Mouse (Mus musculus) neural tube, embryonic 11.5 days (tissue): ENCODE data around the gene Sh2d1b1. TPM values are rescaled to one million over a fixed set of nuclear protein-coding genes. Genes with fewer than 3 reads are reported as not detected.
A peak's percentile ranks its signal among the peaks of the same experiment; 100 is the strongest.

ENCODE experiments used
- ATAC-seq: fragments of 200-750 bp; cut with Nextera tagmentation; 2 replicates; pipeline ENCODE4 v1.8.0; 2017; ENCODE audit warnings: moderate number of reproducible peaks, mild to moderate bottlenecking, moderate TSS enrichment, moderate library complexity; ENCODE audit not compliant: insufficient read depth, low FRiP score, low TSS enrichment
- DNase-seq: peaks from one replicate; pipeline ENCODE4 v3.0.0-alpha.2; 2015; ENCODE audit warnings: low spot score
- H3K27ac ChIP-seq: fragments of 300-500 bp; sonication (generic); 2 replicates; pipeline ENCODE4 v1.5.1; 2014; ENCODE audit warnings: low read depth, mild to moderate bottlenecking, low read length
- H3K27me3 ChIP-seq: fragments of 300-500 bp; sonication (generic); 2 replicates; pipeline ENCODE4 v1.6.1; 2014; ENCODE audit warnings: mild to moderate bottlenecking, low read length, mixed read lengths; ENCODE audit not compliant: control insufficient read depth, insufficient read depth
- H3K36me3 ChIP-seq: fragments of 300-500 bp; sonication (generic); 2 replicates; pipeline ENCODE4 v1.6.1; 2014; ENCODE audit warnings: mild to moderate bottlenecking, low read length, moderate library complexity, mixed read lengths; ENCODE audit not compliant: control insufficient read depth, insufficient read depth
- H3K4me1 ChIP-seq: fragments of 300-500 bp; sonication (generic); 2 replicates; pipeline ENCODE4 v1.6.1; 2014; ENCODE audit warnings: low read length, mixed read lengths; ENCODE audit not compliant: control insufficient read depth, insufficient read depth
- H3K4me2 ChIP-seq: fragments of 300-500 bp; sonication (generic); 2 replicates; pipeline ENCODE4 v1.6.1; 2014; ENCODE audit warnings: low read depth, mild to moderate bottlenecking, moderate library complexity
- H3K4me3 ChIP-seq: fragments of 300-500 bp; sonication (generic); 2 replicates; pipeline ENCODE4 v1.5.1; 2014; ENCODE audit warnings: low read depth, low read length
- H3K9ac ChIP-seq: fragments of 300-500 bp; sonication (generic); 2 replicates; pipeline ENCODE4 v1.6.1; 2014; ENCODE audit warnings: mild to moderate bottlenecking, low read length
- H3K9me3 ChIP-seq: fragments of 300-500 bp; sonication (generic); 2 replicates; pipeline ENCODE4 v1.6.1; 2016; ENCODE audit warnings: low read length; ENCODE audit not compliant: control insufficient read depth
- WGBS: fragments of 180-500 bp; shearing (Covaris S2); extraction: QIAGEN DNeasy Blood & Tissue Kit; methylation state at CpG from one replicate; pipeline ENCODE4 v1.1.7; 2014; 5-methylcytosine and 5-hydroxymethylcytosine counted together
- polyA plus RNA-seq: library from polyadenylated mRNA; unstranded; fragments of >200 nt; fragmentation: Nextera tagmentation; extraction: Ambion mirVana; gene quantifications from 2 replicates; pipeline ENCODE4 v1.2.1, GENCODE M21; 2014

Gene Sh2d1b1
- polyA plus RNA-seq, 1 experiment from 2014 or later = 0.12 TPM

DNA sequence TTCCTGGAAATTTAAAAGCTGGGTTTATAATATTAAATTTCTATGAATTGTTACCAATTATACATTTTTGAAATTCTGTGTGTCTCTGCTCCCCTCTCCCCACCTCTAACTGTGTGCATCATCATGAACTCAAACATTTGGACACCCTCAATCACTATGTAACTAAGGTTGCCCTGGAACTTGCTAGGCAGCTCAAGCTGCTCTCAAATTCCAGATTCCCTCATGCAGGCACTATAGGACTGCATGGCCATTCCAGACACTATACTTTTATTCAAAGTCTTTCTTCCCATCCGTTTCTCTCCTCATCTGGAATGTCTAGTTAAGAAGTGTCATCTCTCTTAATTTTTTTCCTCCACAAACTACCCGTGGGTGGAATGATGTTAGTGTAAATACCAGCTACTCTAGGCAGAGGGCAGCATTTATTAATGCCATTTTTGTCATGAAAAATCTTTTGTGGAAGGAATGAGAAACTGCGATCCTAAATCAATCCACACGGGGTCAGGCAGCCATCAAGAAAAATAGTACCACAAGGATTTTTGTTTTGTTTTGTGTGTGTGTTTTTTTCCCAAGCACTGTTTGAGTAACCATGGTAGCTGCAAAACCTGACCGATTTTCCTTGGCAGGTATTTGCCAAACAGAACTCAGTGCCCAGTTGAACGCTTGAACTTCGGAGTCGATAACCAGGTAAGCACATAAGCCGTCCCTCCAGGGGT is 15.3 kb downstream of the Sh2d1b1 start:
- Histone ChIP-seq H3K36me3 (no peaks in the 10 kb centered on the region), H3K4me2 (no peak overlapping the region), H3K4me1 (no peaks in the 10 kb centered on the region), H3K9me3 (no peaks in the 10 kb centered on the region), H3K27ac (no peak overlapping the region), H3K4me3 (no peak overlapping the region), H3K27me3 (no peaks in the 10 kb centered on the region), H3K9ac (no peak overlapping the region)
- DNase-seq (peak; percentile 58), ATAC-seq (no peak; the same call in 1 of the 2 replicates)
- 47% methylated on average over 9 of the region's 9 CpGs for WGBS

DNA sequence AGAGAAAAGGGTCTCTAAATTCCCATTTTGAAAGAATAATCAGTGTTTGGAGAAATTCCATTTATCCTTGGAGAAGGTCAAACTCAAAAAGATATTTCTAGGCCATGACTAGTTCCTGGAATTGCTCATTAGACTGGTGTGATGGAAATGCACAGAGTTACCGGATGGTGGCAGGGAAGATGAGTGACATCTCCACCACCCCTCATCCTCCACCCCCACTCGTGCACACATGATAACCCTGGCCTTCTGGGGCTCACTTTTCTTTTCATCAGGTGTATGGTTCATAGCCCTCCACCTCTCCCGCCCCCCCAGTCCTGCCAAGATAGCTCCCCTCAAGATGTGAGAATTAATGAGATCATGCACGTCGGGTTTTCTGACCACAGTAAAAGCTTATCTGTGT is 16.1 kb downstream of the Sh2d1b1 start:
- H3K9ac ChIP-seq = no peak overlapping the region
- DNase-seq (no peak), ATAC-seq (no peak)
- no peaks in the 10 kb centered on the region for H3K27me3 ChIP-seq
- no peaks in the 10 kb centered on the region for H3K36me3 ChIP-seq
- no peak overlapping the region for H3K27ac ChIP-seq
- 86% methylated on average over 5 of the region's 5 CpGs for WGBS
- no peak overlapping the region for H3K4me2 ChIP-seq
- no peaks in the 10 kb centered on the region for H3K9me3 ChIP-seq
- no peak overlapping the region for H3K4me3 ChIP-seq
- no peaks in the 10 kb centered on the region for H3K4me1 ChIP-seq

DNA sequence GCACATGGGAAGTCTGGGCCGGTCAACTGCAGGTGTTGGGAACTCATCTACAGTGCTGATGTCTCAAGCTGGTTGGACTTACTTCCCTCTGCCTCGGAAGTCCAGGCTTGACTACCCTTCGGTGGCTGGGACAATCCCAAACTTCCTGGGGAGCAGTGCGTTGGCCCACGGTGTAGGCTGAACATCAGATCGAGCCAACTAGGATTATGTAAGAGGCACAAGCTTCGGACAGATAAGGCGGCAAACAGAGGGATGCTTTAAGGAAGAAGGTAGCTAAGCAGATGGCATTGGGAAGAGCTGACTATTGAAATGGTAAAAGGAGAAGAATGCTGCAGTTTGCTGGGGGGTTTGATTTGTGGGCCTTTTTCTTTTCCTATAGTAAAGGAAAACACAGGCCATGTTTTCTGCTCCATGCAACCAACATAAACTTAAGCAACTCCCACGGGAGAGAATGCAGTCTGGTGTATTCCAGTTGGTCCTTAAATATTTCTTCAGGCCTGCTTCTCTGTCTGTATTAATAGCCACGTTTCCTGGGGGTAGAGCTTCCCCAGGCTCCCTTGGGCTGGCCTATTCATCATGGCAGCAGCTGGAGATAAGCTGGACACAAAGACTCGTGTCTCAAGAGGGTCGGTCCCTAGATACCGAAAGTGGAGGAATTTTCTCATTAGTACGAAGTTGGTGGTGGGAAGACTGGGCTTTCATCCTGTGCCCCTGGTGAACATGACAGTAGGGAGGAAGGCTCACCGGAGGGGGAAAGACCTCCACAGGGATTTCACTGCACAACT is 17.9 kb downstream of the Sh2d1b1 start:
- DNase-seq (no peak), ATAC-seq (no peak)
- H3K9ac ChIP-seq = no peak overlapping the region
- no peak overlapping the region for H3K4me3 ChIP-seq
- no peaks in the 10 kb centered on the region for H3K4me1 ChIP-seq
- H3K27me3 ChIP-seq = no peaks in the 10 kb centered on the region
- H3K27ac ChIP-seq = no peak overlapping the region
- 77% methylated on average over 15 of the region's 15 CpGs for WGBS
- H3K9me3 ChIP-seq = no peaks in the 10 kb centered on the region
- no peak overlapping the region for H3K4me2 ChIP-seq
- H3K36me3 ChIP-seq = no peaks in the 10 kb centered on the region

DNA sequence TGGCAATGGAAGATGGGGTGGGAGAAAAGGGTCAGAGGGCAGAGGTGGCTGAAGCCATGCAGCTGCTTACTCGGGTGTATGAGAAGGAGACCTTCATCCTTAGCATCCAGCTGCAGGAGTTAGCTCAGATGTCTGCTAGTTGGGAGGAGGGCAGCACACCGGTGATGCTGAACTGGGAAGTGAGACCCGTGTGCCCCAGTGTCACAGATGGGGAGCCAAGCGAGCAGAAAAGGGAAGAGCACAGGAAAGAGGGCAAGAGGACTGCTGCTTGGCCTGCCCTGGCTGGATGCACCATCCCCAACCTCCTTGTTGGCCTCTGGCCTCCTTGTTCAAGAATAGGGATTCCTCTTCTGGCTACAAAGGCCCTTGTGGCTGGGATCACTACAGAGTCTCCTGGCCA is 22.4 kb downstream of the Sh2d1b1 start:
- Histone ChIP-seq H3K9me3 (no peaks in the 10 kb centered on the region), H3K36me3 (no peaks in the 10 kb centered on the region; the same call in 1 of the 2 replicates), H3K4me2 (no peak overlapping the region), H3K27me3 (no peaks in the 10 kb centered on the region), H3K9ac (no peak overlapping the region), H3K4me3 (no peak overlapping the region), H3K27ac (no peak overlapping the region), H3K4me1 (no peaks in the 10 kb centered on the region)
- no peak for DNase-seq
- no peak for ATAC-seq
- WGBS = 89% methylated on average over 4 of the region's 4 CpGs

DNA sequence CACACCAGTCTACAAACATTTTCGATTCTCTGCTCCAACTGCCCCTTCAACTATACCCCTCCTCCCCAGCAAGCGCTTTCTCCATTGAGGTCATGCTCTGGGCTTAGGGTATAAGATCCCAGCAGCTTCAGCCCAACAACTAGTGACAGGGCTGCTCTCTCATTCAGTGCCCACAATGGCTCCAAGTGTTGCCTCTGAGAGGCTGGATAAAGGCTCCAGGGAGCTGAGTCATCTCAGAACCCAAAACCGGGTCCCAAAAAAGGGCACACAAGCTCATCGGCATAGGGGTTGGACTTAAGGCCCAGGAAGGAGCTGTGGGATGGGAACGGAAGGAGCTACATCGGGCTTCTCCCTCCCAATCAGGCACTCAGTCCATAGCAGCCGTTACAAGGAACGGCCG is 24.6 kb downstream of the Sh2d1b1 start:
- no peak for DNase-seq
- H3K27me3 ChIP-seq = no peaks in the 10 kb centered on the region
- no peaks in the 10 kb centered on the region for H3K4me1 ChIP-seq
- H3K4me3 ChIP-seq = no peak overlapping the region
- WGBS = 96% methylated on average over 9 of the region's 9 CpGs
- H3K9me3 ChIP-seq = no peaks in the 10 kb centered on the region
- no peaks in the 10 kb centered on the region; the same call in 1 of the 2 replicates for H3K36me3 ChIP-seq
- no peak overlapping the region for H3K9ac ChIP-seq
- H3K4me2 ChIP-seq = no peak overlapping the region
- no peak for ATAC-seq
- H3K27ac ChIP-seq = no peak overlapping the region

DNA sequence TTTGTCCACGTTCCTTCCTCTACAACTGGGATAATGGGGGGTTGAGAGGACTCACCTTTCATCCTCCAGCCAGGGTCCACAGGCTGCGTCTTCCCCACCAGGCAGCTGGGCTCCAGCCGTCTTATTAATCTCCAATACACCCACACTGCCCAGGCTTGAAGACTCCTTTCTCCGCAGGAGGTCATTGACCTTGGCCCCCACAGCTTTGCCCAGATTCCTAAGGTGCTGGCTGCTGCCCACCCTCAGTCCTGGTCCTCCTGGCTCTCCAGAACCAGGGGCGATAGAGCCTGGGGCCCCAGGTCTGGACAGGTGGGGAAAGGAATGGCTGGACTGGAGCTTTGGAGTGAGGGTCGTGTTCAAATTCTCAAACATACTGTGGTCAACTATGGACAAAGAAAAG is 25.3 kb downstream of the Sh2d1b1 start:
- no peak overlapping the region for H3K4me2 ChIP-seq
- WGBS = 76% methylated on average over 6 of the region's 6 CpGs
- H3K4me1 ChIP-seq = no peaks in the 10 kb centered on the region
- H3K27me3 ChIP-seq = no peaks in the 10 kb centered on the region
- no peak overlapping the region for H3K27ac ChIP-seq
- H3K9me3 ChIP-seq = no peaks in the 10 kb centered on the region
- no peak for ATAC-seq
- no peak overlapping the region for H3K9ac ChIP-seq
- H3K36me3 ChIP-seq = no peaks in the 10 kb centered on the region; the same call in 1 of the 2 replicates
- no peak for DNase-seq
- H3K4me3 ChIP-seq = no peak overlapping the region

DNA sequence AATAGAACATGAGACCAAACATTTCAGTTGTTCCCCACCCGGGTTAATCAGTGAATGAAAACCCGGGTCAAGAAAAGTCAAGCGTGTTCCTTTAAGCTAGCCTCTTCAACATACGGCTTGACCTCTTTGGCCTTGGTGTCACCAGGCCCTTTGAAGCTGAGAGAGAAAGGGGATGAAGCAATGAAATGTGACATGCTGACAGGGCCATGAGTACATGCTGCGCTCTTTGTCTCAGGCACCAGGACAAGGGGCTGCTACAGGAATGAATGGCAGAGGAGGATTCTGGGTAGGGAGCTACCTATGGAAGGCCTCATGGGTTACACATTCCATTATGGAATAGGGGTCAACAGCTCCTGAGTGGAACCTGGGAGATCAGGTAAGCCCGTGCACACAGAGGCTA is 26.0 kb downstream of the Sh2d1b1 start:
- Histone ChIP-seq H3K9ac (no peak overlapping the region), H3K27me3 (no peaks in the 10 kb centered on the region), H3K4me2 (no peak overlapping the region), H3K27ac (no peak overlapping the region), H3K36me3 (no peaks in the 10 kb centered on the region; the same call in 1 of the 2 replicates), H3K9me3 (no peaks in the 10 kb centered on the region), H3K4me1 (no peaks in the 10 kb centered on the region), H3K4me3 (no peak overlapping the region)
- no peak for ATAC-seq
- WGBS = 55% methylated on average over 6 of the region's 6 CpGs
- no peak for DNase-seq

DNA sequence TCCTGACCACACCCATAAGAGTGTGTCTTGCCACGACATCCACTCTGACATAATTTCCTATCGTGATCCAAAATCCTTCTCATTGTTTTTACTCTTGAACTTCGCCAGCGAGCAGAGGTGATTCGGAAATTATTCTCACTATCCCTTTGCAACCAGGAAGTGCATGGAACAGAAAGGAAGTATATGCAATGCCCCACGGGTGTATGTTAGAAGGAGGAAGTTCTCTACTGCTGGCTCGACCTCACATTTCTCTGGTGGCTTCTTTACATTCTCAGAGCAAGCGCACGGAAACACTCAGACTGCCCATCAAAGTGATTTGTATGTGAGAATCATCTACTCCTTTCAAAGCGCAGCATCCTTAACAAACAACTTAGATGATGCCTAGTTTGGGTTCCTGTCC is 27.9 kb downstream of the Sh2d1b1 start:
- H3K27ac ChIP-seq = no peak overlapping the region
- H3K4me2 ChIP-seq = no peak overlapping the region
- H3K36me3 ChIP-seq = no peaks in the 10 kb centered on the region; the same call in 1 of the 2 replicates
- H3K9ac ChIP-seq = no peak overlapping the region
- H3K27me3 ChIP-seq = no peaks in the 10 kb centered on the region
- 89% methylated on average over 10 of the region's 10 CpGs for WGBS
- ATAC-seq (no peak), DNase-seq (no peak)
- H3K4me1 ChIP-seq = no peaks in the 10 kb centered on the region
- no peaks in the 10 kb centered on the region for H3K9me3 ChIP-seq
- no peak overlapping the region for H3K4me3 ChIP-seq

DNA sequence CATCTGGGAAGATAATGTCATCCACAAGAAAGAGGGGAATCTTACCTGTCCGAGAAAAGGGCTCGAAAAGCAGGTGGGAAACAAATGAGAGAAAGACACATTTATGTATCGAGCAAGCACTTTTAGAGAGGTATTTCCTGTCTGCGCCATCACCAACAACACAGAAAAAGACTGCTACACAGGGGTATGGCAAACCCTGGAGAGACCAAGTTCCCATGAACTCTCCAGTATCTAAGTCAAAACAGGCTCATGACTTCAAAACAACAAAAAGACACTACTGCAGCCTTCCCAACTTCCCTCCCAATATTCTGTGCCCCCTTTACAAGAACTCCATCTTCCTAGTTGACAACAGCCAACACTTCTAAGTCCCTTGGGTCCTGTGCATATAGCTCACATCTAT is 29.1 kb downstream of the Sh2d1b1 start, which contains the start of gene Gm7694:
Gene Gm7694 (minus strand): TSS at position 101 of the 400 bp plus-strand sequence.
- WGBS = 90% methylated on average over 4 of the region's 4 CpGs
- Histone ChIP-seq H3K4me3 (no peak within 1 kb of the TSS), H3K4me2 (no peak within 1 kb of the TSS)

More for the DNA sequence above, 29.1 kb downstream of the Sh2d1b1 start, which contains the start of gene Gm7694:
- no peak within 1 kb of the TSS for H3K9ac ChIP-seq
- H3K4me1 ChIP-seq = no peaks in the 10 kb centered on the region
- no peaks in the 10 kb centered on the region for H3K9me3 ChIP-seq
- no peak within 1 kb of the TSS for H3K27ac ChIP-seq
- no peaks in the 10 kb centered on the region for H3K36me3 ChIP-seq
- DNase-seq = no peak
- no peaks in the 10 kb centered on the region for H3K27me3 ChIP-seq
- no peak for ATAC-seq
